Mouse (Mus musculus): ENCODE measurements around the gene Cisd3. TPM values are rescaled to one million over a fixed set of nuclear protein-coding genes. Genes with fewer than 3 reads are reported as not detected.

Gene Cisd3
- polyA plus RNA-seq, 1 experiment: 42.5 TPM

- H3K27ac ChIP-seq (ENCODE audit: insufficient read depth, low read length): no peak within 1 kb of the TSS
- H3K4me3 ChIP-seq (ENCODE audit: insufficient read depth, low read length): peak within 1 kb of the TSS; percentile 61
- TF ChIP-seq POLR2A (IDR thresholded peaks at IDR 0.05; ENCODE audit: low read depth, low read length) (0 out of 2 replicates have a peak, but pooled peaks have one; percentile 25), CTCF (IDR thresholded peaks at IDR 0.05; ENCODE audit: borderline replicate concordance, insufficient read depth, low read length) (no peak)
- peaks cover 6% of the 10 kb centered on the region; the same call in 1 of the 2 replicates for H3K4me1 ChIP-seq (ENCODE audit: control insufficient read depth, insufficient read depth, low read length)
Observed at GRCm38 (mm10) chr11:97662893-97663527, 22.6 kb upstream of the Cisd3 start, which contains the start of gene Mllt6. Gene Mllt6 (plus strand): TSS chr11:97663414.

- H3K4me1 ChIP-seq (ENCODE audit: control insufficient read depth, insufficient read depth, low read length): peaks cover 6% of the 10 kb centered on the region; the same call in 1 of the 2 replicates
- TF ChIP-seq POLR2A (IDR thresholded peaks at IDR 0.05; ENCODE audit: low read depth, low read length): no peak
- no peak for TF ChIP-seq CTCF (IDR thresholded peaks at IDR 0.05; ENCODE audit: borderline replicate concordance, insufficient read depth, low read length)
- peak overlapping the region; percentile 61 for H3K4me3 ChIP-seq (ENCODE audit: insufficient read depth, low read length)
- no peak overlapping the region for H3K27ac ChIP-seq (ENCODE audit: insufficient read depth, low read length)
Observed at GRCm38 (mm10) chr11:97663528-97664338, 21.9 kb upstream of the Cisd3 start.

- Histone ChIP-seq H3K4me3 (ENCODE audit: insufficient read depth, low read length) (peak overlapping the region; percentile 61), H3K4me1 (ENCODE audit: control insufficient read depth, insufficient read depth, low read length) (peaks cover 6% of the 10 kb centered on the region; the same call in 1 of the 2 replicates), H3K27ac (ENCODE audit: insufficient read depth, low read length) (no peak overlapping the region)
- TF ChIP-seq CTCF (IDR thresholded peaks at IDR 0.05; ENCODE audit: borderline replicate concordance, insufficient read depth, low read length): no peak
- TF ChIP-seq POLR2A (IDR thresholded peaks at IDR 0.05; ENCODE audit: low read depth, low read length): no peak
Observed at GRCm38 (mm10) chr11:97664339-97664665, 21.3 kb upstream of the Cisd3 start.

- H3K27ac ChIP-seq (ENCODE audit: insufficient read depth, low read length): no peak overlapping the region
- no peak for TF ChIP-seq CTCF (IDR thresholded peaks at IDR 0.05; ENCODE audit: borderline replicate concordance, insufficient read depth, low read length)
- TF ChIP-seq POLR2A (IDR thresholded peaks at IDR 0.05; ENCODE audit: low read depth, low read length): no peak
- 0 out of 2 replicates have a peak overlapping the region, but pooled peaks have one; percentile 61 for H3K4me3 ChIP-seq (ENCODE audit: insufficient read depth, low read length)
- peaks cover 6% of the 10 kb centered on the region; the same call in 1 of the 2 replicates for H3K4me1 ChIP-seq (ENCODE audit: control insufficient read depth, insufficient read depth, low read length)
Observed at GRCm38 (mm10) chr11:97664771-97665240, 20.8 kb upstream of the Cisd3 start.

DNA sequence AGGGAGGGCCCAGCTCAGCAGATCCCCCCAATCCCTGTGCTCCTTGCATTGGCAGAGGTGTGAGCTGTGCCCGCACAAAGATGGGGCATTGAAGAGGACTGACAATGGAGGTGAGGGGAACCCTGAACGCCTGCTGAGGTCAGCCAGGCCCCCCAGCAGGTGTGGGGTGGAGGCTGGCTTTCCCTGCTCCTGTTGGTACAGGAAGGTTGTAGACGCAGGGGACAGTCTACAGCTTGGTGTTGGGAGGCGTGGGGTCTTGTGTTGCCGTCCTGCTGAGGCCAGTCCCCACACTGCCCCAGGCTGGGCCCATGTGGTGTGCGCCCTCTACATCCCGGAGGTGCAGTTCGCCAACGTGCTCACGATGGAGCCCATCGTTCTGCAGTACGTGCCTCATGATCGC lies 20.2 kb upstream of the Cisd3 start:
- peaks cover 6% of the 10 kb centered on the region; the same call in 1 of the 2 replicates for H3K4me1 ChIP-seq (ENCODE audit: control insufficient read depth, insufficient read depth, low read length)

GRCm38 (mm10) chr11:97666221-97666620 lies 19.4 kb upstream of the Cisd3 start:
- Histone ChIP-seq H3K4me3 (ENCODE audit: insufficient read depth, low read length) (no peak overlapping the region), H3K4me1 (ENCODE audit: control insufficient read depth, insufficient read depth, low read length) (peaks cover 3% of the 10 kb centered on the region; the same call in 1 of the 2 replicates), H3K27ac (ENCODE audit: insufficient read depth, low read length) (no peak overlapping the region)
- TF ChIP-seq CTCF (IDR thresholded peaks at IDR 0.05; ENCODE audit: borderline replicate concordance, insufficient read depth, low read length): no peak

More for the DNA sequence above, 20.2 kb upstream of the Cisd3 start:
- no peak overlapping the region for H3K4me3 ChIP-seq (ENCODE audit: insufficient read depth, low read length)
- H3K27ac ChIP-seq (ENCODE audit: insufficient read depth, low read length): no peak overlapping the region
- TF ChIP-seq CTCF (IDR thresholded peaks at IDR 0.05; ENCODE audit: borderline replicate concordance, insufficient read depth, low read length) (no peak), POLR2A (IDR thresholded peaks at IDR 0.05; ENCODE audit: low read depth, low read length) (no peak)

DNA sequence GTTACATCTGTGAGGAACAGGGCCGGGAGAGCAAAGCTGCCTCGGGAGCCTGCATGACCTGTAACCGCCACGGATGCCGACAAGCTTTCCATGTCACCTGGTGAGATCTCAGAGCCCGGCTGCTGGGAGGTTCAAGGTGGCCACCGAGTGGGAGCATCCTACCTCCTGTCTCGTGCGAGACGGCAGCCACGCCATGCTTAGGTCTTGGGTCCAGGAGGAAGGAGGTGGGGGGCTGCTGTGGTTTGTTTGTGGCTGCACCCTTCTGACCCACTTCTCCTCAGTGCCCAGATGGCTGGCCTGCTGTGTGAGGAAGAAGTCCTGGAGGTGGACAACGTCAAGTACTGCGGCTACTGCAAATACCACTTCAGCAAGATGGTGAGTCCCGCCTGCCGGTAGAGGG lies 18.8 kb upstream of the Cisd3 start:
- Histone ChIP-seq H3K4me3 (ENCODE audit: insufficient read depth, low read length) (no peak overlapping the region), H3K27ac (ENCODE audit: insufficient read depth, low read length) (no peak overlapping the region), H3K4me1 (ENCODE audit: control insufficient read depth, insufficient read depth, low read length) (0 out of 2 replicates have a peak, but pooled peaks cover 2% of the 10 kb centered on the region)
- no peak for TF ChIP-seq POLR2A (IDR thresholded peaks at IDR 0.05; ENCODE audit: low read depth, low read length)
- no peak for TF ChIP-seq CTCF (IDR thresholded peaks at IDR 0.05; ENCODE audit: borderline replicate concordance, insufficient read depth, low read length)

DNA sequence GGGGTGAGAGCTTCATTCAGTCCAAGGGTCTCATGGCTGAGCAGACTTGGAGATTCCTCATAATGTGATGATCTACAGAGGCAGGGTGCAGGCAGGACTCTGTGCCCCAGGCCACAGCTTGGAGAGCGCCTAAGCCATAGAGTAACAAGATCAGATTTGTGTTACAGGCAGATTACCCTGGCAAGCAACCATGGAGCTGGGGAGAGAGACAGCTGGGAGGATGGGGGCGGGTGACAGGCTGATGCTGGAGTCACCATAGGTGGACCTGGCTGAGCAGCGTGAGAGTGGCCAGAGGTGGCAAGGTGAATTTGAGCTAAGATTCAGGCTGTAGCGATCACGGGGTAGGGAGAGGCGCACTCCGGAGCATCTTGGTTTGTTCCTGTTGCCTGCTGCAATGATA lies 17.5 kb upstream of the Cisd3 start:
- Histone ChIP-seq H3K4me3 (ENCODE audit: insufficient read depth, low read length) (no peak overlapping the region), H3K27ac (ENCODE audit: insufficient read depth, low read length) (no peak overlapping the region), H3K4me1 (ENCODE audit: control insufficient read depth, insufficient read depth, low read length) (no peaks in the 10 kb centered on the region)
- TF ChIP-seq POLR2A (IDR thresholded peaks at IDR 0.05; ENCODE audit: low read depth, low read length): no peak
- TF ChIP-seq CTCF (IDR thresholded peaks at IDR 0.05; ENCODE audit: borderline replicate concordance, insufficient read depth, low read length): no peak

DNA sequence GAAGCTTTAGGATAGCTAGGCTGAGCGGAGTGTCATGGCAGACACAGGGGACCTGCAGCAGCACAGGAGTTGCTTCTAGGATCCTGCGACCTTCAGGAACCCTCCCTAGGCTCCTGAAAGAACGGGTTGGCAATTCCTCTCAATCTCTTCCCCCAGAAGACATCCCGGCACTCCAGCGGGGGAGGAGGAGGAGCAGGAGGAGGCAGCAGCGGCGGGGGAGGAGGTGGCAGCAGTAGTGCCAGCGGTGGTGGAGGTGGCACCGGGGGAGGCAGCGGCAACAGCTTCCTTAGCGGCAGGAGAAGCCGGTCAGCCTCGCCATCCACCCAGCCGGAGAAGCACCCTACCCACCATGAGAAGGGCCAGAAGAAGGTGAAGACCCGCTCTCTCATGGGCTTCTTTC lies 16.4 kb upstream of the Cisd3 start:
- TF ChIP-seq POLR2A (IDR thresholded peaks at IDR 0.05; ENCODE audit: low read depth, low read length) (no peak), CTCF (IDR thresholded peaks at IDR 0.05; ENCODE audit: borderline replicate concordance, insufficient read depth, low read length) (no peak)
- H3K4me1 ChIP-seq (ENCODE audit: control insufficient read depth, insufficient read depth, low read length): no peaks in the 10 kb centered on the region
- H3K4me3 ChIP-seq (ENCODE audit: insufficient read depth, low read length): no peak overlapping the region
- no peak overlapping the region for H3K27ac ChIP-seq (ENCODE audit: insufficient read depth, low read length)

DNA sequence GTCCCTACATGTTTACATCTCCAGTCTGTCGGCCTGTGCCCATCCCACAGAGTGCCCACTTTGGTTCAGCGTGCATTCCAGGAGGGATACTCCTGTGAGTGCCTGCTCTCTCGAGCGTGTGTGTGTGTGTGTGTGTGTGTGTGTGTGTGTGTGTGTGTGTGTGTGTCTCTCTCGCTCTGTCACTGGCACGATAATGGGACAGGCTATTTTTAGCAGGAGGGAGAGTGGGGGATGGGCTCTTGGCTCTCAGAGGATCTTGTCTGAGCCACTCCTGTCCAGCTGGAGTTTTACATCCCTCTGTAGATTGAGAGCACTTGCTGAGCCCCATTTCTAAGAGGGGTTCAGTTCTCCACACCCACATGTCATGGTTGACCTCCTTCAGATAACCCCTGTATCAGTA lies 15.8 kb upstream of the Cisd3 start:
- H3K27ac ChIP-seq (ENCODE audit: insufficient read depth, low read length): no peak overlapping the region
- no peak overlapping the region for H3K4me3 ChIP-seq (ENCODE audit: insufficient read depth, low read length)
- H3K4me1 ChIP-seq (ENCODE audit: control insufficient read depth, insufficient read depth, low read length): no peaks in the 10 kb centered on the region
- no peak for TF ChIP-seq CTCF (IDR thresholded peaks at IDR 0.05; ENCODE audit: borderline replicate concordance, insufficient read depth, low read length)
- no peak for TF ChIP-seq POLR2A (IDR thresholded peaks at IDR 0.05; ENCODE audit: low read depth, low read length)
